8 mouse cellular contexts compared by ENCODE assay signal in the genomic region with DNA sequence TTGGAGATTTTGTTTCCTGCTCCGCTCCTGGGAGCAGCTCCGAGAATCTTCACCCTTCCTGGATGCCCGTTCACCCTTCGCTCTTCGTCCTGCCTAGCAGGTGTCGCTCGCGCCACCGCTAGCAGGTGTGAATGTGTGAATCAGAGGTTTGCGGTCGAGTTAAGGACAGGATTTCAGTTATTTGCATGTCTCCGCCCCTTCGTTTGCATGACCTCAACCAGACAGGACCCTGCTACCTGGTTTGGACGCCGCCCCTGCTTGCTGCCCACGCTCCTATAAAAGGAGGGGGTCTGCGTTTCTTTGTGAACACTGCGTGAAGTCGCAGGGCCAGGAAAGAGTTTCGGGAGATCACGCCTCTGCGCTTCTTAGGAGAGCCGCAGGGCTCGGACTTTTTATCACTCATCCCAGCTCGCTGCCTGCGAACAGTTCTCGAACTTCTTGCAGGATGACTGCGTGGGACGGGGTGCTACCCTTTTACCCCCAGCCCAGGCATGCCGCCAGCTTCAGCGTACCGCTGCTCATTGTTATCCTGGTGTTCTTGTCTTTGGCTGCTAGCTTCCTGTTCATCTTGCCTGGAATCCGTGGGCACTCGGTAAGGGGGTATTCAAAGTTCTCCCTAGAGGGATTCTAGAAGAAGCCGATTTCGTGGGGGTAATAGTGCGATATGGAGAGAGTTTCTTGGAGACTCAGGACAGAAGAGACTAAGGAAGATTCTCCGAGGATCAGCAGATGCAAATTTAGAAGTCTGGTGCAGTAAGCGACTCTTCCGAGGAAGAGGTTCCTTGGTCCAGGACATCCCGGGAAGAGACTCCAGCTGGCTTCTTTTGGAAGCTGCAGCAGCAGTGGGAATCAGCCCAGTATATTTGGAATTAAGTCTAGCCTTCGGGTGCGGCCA. TPM values are rescaled to one million over a fixed set of nuclear protein-coding genes. Genes with fewer than 3 reads are reported as not detected.
A peak's percentile ranks its signal among the peaks of the same experiment; 100 is the strongest.
DNase-seq lines count a peak whose midpoint lies in the region; ATAC-seq and TF ChIP-seq lines count a peak whose summit lies in the region.

TSS of gene Duoxa2 (plus strand) at position 305 of the 895 bp plus-strand sequence.

- no peak within 1 kb of the TSS for H3K9ac ChIP-seq in hindbrain, embryonic 13.5 days
- H3K9ac ChIP-seq in limb, embryonic 14.5 days (ENCODE audit: low read depth, low read length, severe bottlenecking): no peak within 1 kb of the TSS
- no peak within 1 kb of the TSS for H3K9ac ChIP-seq in neural tube, embryonic 11.5 days (ENCODE audit: low read length)

- no peaks in the 10 kb centered on the region for H3K9me3 ChIP-seq in hindbrain, embryonic 13.5 days
- no peaks in the 10 kb centered on the region for H3K9me3 ChIP-seq in limb, embryonic 14.5 days (ENCODE audit: control insufficient read depth, low read length)
- no peaks in the 10 kb centered on the region for H3K9me3 ChIP-seq in neural tube, embryonic 11.5 days (ENCODE audit: control insufficient read depth, low read length)

- no peak within 1 kb of the TSS for H3K27ac ChIP-seq in hindbrain, embryonic 13.5 days
- H3K27ac ChIP-seq in limb, embryonic 14.5 days (replicated peaks; ENCODE audit: low read depth, low read length): no peak within 1 kb of the TSS
- no peak within 1 kb of the TSS for H3K27ac ChIP-seq in neural tube, embryonic 11.5 days (ENCODE audit: low read depth, low read length)

- TF ChIP-seq POLR2A in limb, embryonic 14.5 days (IDR thresholded peaks at IDR 0.05; ENCODE audit: borderline replicate concordance, extremely low read depth, insufficient read depth, insufficient read length): no peak

- H3K36me3 ChIP-seq in hindbrain, embryonic 13.5 days: no peaks in the 10 kb centered on the region
- H3K36me3 ChIP-seq in limb, embryonic 14.5 days (ENCODE audit: control insufficient read depth, insufficient read depth, low read length): no peaks in the 10 kb centered on the region
- no peaks in the 10 kb centered on the region for H3K36me3 ChIP-seq in neural tube, embryonic 11.5 days (ENCODE audit: control insufficient read depth, insufficient read depth, low read length)

- 1% methylated on average over 43 of the region's 43 CpGs for WGBS in hindbrain, embryonic 13.5 days
- 1% methylated on average over 43 of the region's 43 CpGs for WGBS in limb, embryonic 14.5 days
- WGBS in neural tube, embryonic 11.5 days: under 1% methylated on average over 43 of the region's 43 CpGs

- ATAC-seq in hindbrain, embryonic 13.5 days (ENCODE audit: low FRiP score): no peak
- ATAC-seq in limb, embryonic 14.5 days (ENCODE audit: low FRiP score, low read depth): no peak
- ATAC-seq in neural tube, embryonic 11.5 days (ENCODE audit: insufficient read depth, low FRiP score, low TSS enrichment): no peak
- no peak for ATAC-seq in erythroblast, adult 5-6 weeks (replicated peaks; ENCODE audit: low FRiP score, poor library complexity, severe bottlenecking)
- ATAC-seq in cerebellum, adult (ENCODE audit: insufficient number of reproducible peaks, low FRiP score, low TSS enrichment): no peak

- H3K27me3 ChIP-seq in hindbrain, embryonic 13.5 days: peaks cover 99% of the 10 kb centered on the region
- peaks cover 95% of the 10 kb centered on the region for H3K27me3 ChIP-seq in limb, embryonic 14.5 days (ENCODE audit: control insufficient read depth, insufficient read depth, low read length)
- peaks cover 78% of the 10 kb centered on the region for H3K27me3 ChIP-seq in neural tube, embryonic 11.5 days (ENCODE audit: control insufficient read depth, insufficient read depth, low read length)

- H3K4me2 ChIP-seq in hindbrain, embryonic 13.5 days: peak within 1 kb of the TSS; percentile 44
- peak within 1 kb of the TSS; percentile 42 for H3K4me2 ChIP-seq in limb, embryonic 14.5 days (replicated peaks; ENCODE audit: low read depth, low read length, severe bottlenecking)
- H3K4me2 ChIP-seq in neural tube, embryonic 11.5 days (ENCODE audit: low read depth): peak within 1 kb of the TSS; percentile 21

- H3K4me3 ChIP-seq in hindbrain, embryonic 13.5 days: peak within 1 kb of the TSS; percentile 28
- H3K4me3 ChIP-seq in limb, embryonic 14.5 days (replicated peaks; ENCODE audit: low read length): peak within 1 kb of the TSS; percentile 26
- H3K4me3 ChIP-seq in neural tube, embryonic 11.5 days (ENCODE audit: low read depth, low read length): peak within 1 kb of the TSS; percentile 9; the same call in 1 of the 2 replicates

- DNase-seq in adrenal gland, adult 2 months: peak; percentile 17
- DNase-seq in adrenal gland, adult 8-10 months: no peak
- peak; percentile 42 for DNase-seq in embryo, embryonic 10.5 days (ENCODE audit: low spot score)
- peak; percentile 42 for DNase-seq in limb, embryonic 14.5 days (ENCODE audit: low spot score)
- peak; percentile 49 for DNase-seq in neural tube, embryonic 11.5 days (ENCODE audit: low spot score)

- peaks cover 49% of the 10 kb centered on the region for H3K4me1 ChIP-seq in hindbrain, embryonic 13.5 days (replicated peaks)
- H3K4me1 ChIP-seq in limb, embryonic 14.5 days (ENCODE audit: control insufficient read depth, insufficient read depth, low read length): peaks cover 21% of the 10 kb centered on the region
- peaks cover 7% of the 10 kb centered on the region for H3K4me1 ChIP-seq in neural tube, embryonic 11.5 days (ENCODE audit: control insufficient read depth, insufficient read depth, low read length)

RNA-seq across cellular contexts. Expression of gene Duoxa2, which starts in this region (rescaled TPM):
- total RNA-seq in adrenal gland, adult 2 months (2021): not detected
- polyA plus RNA-seq in adrenal gland, adult 2 months (2012; rRNA removed): 0.08 TPM in 1 of 2 replicates, not detected in the other
- not detected for total RNA-seq in adrenal gland, adult 8-10 months (2022)
- not detected in 2 replicates for polyA plus RNA-seq in hindbrain, embryonic 13.5 days (2015; fragmentation: Nextera tagmentation; extraction: Ambion mirVana)
- polyA plus RNA-seq in limb, embryonic 14.5 days (2012; rRNA removed): 0.41 and 0.61 TPM in 2 replicates
- polyA plus RNA-seq in limb, embryonic 14.5 days (2014; fragmentation: Nextera tagmentation; extraction: Ambion mirVana): 0.18 and 0.72 TPM in 2 replicates
- 0.19 TPM in 1 of 2 replicates, not detected in the other for polyA plus RNA-seq in neural tube, embryonic 11.5 days (2014; fragmentation: Nextera tagmentation; extraction: Ambion mirVana)
- total RNA-seq in erythroblast, adult 5-6 weeks (2015; ENCODE audit: low replicate concordance): not detected in 2 replicates
- not detected in 2 replicates for total RNA-seq in erythroblast, adult 5-6 weeks (2017; ENCODE audit: low replicate concordance)

Comparison
In these comparisons a context has a peak if more than half of its experiments do, and no peak if none do; other contexts are left out.
1. Peak in DNase-seq in adrenal gland, adult 2 months; RNA of the gene not detected or under 1 TPM.
2. Peak in DNase-seq, H3K4me3 ChIP-seq and H3K4me2 ChIP-seq in limb, embryonic 14.5 days; RNA of the gene not detected or under 1 TPM.
3. Peak in DNase-seq, H3K4me3 ChIP-seq and H3K4me2 ChIP-seq in neural tube, embryonic 11.5 days; RNA of the gene not detected or under 1 TPM.